Mouse (Mus musculus): Measurements from ENCODE around the gene Rap1gds1.

DNA sequence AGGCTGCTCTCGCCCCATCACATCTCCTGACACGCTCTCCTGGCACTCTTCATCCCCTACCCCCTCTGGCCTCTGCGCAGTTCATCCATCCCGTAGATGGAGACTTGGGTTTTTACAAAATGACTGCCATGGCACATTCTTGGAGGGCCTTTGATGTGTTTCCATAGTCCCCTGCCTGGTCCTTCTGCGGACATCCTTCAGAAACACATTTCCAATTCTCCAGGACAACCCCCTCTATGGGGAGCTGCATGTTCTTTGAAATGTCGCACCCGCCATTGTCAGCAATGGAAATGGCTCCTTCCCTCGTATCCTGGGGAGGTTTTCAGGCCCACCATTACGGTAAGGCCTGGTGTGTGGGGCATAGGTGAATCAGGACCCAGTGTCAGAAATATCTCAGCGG, 198.6 kb downstream of the Rap1gds1 start:
- TF ChIP-seq CTCF (IDR thresholded peaks at IDR 0.05) (no peak), POLR2A (IDR thresholded peaks at IDR 0.05; ENCODE audit: insufficient read depth, low read depth, low read length) (no peak), EP300 (IDR thresholded peaks at IDR 0.05; ENCODE audit: insufficient read depth, low read depth, low read length) (no peak)
